In the genomic region with DNA sequence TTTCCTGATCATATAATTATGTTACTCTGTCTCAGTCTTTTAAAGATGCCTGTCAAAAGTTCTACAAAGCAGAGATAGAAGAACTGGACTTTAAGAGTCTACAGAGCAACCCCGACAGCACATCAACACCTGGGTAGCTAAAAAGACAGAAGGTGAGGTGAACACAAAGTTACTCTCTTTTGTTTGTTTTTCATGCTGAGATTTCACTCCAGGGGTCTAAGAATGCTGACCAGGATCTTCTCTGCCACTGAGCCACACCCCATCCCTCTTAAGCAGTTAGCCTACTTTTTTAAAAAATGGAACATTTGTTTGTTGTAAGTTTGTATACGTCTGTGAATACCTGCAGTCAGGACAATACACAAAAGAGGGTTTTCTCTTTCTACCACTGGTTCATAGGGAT, we compare ENCODE assay signal across 21 mouse cellular contexts. TPM values are rescaled to one million over a fixed set of nuclear protein-coding genes. Genes with fewer than 3 reads are reported as not detected.
"Had no signal": no experiment of that assay in that cellular context is flagged by ENCODE, and none has a peak within 500 bp of the region (broad histone marks: within the 10 kb centered on the region; RNA-seq: fewer than 3 reads in every experiment).

No protein-coding gene starts in this region.

- DNase-seq: cerebellum, adult 9-11 months; cerebellum, postnatal 10 days; cerebellum, postnatal 14 days; cerebellum, postnatal 25 days; cerebellum, postnatal 36 days; embryo, embryonic 11 days; forebrain, postnatal 0 days; gastrocnemius, adult 2 months; gastrocnemius, postnatal 10 days; gastrocnemius, postnatal 14 days; gastrocnemius, postnatal 25 days; gastrocnemius, postnatal 36 days; heart, adult 11 months; heart, adult 18-20 months; heart, adult 2 months had no signal

RNA-seq across cellular contexts. Expression of gene Serpinb6d, which starts 59.1 kb away (rescaled TPM):
- total RNA-seq: common myeloid progenitor, adult 5-6 weeks; forebrain, postnatal 0 days; gastrocnemius, adult 18-20 months; gastrocnemius, adult 2 months; gastrocnemius, adult 8-10 months; gastrocnemius, postnatal 10 days; gastrocnemius, postnatal 14 days; gastrocnemius, postnatal 25 days; gastrocnemius, postnatal 36 days; gastrocnemius, postnatal 4 days; granulocyte monocyte progenitor cell, adult 5-6 weeks; heart, adult 18-20 months; heart, adult 2 months; heart, adult 8-10 months had no signal
